Mouse (Mus musculus) neural tube, embryonic 14.5 days (tissue): ENCODE results near the gene Polr3g. TPM values are rescaled to one million over a fixed set of nuclear protein-coding genes. Genes with fewer than 3 reads are reported as not detected.

Experiments used
- ATAC-seq: fragments of 200-750 bp; cut with Nextera tagmentation; 2 replicates; pipeline ENCODE4 v1.8.0; 2017; ENCODE audit warnings: low read depth, mild to moderate bottlenecking, moderate TSS enrichment, moderate library complexity
- H3K27ac ChIP-seq: fragments of 300-500 bp; sonication (generic); 2 replicates; pipeline ENCODE4 v1.5.1; 2014; ENCODE audit warnings: low read depth, mild to moderate bottlenecking, control low read depth, low read length, moderate library complexity, mixed read lengths
- H3K27me3 ChIP-seq: fragments of 300-500 bp; sonication (generic); 2 replicates; pipeline ENCODE4 v1.6.1; 2014; ENCODE audit warnings: low read length; ENCODE audit not compliant: control insufficient read depth, insufficient read depth
- H3K36me3 ChIP-seq: fragments of 300-500 bp; sonication (generic); 2 replicates; pipeline ENCODE4 v1.6.1; 2014; ENCODE audit warnings: low read length, mixed read lengths; ENCODE audit not compliant: control insufficient read depth, insufficient read depth
- H3K4me1 ChIP-seq: fragments of 300-500 bp; sonication (generic); 2 replicates; pipeline ENCODE4 v1.6.1; 2014; ENCODE audit warnings: low read length; ENCODE audit not compliant: control insufficient read depth, insufficient read depth
- H3K4me2 ChIP-seq: fragments of 300-500 bp; sonication (generic); 2 replicates; pipeline ENCODE4 v1.6.1; 2014; ENCODE audit warnings: mild to moderate bottlenecking, low read depth, low read length, control low read depth
- H3K4me3 ChIP-seq: fragments of 300-500 bp; sonication (generic); 2 replicates; pipeline ENCODE4 v1.5.1; 2014; ENCODE audit warnings: low read depth, low read length, control low read depth, mixed read lengths
- H3K9ac ChIP-seq: fragments of 300-500 bp; sonication (generic); replicated peaks from 2 replicates; pipeline ENCODE4 v1.6.1; 2014; ENCODE audit warnings: low read depth, mild to moderate bottlenecking, control low read depth, low read length, mixed read lengths
- H3K9me3 ChIP-seq: fragments of 300-500 bp; sonication (generic); 2 replicates; pipeline ENCODE4 v1.6.1; 2016; ENCODE audit warnings: low read length; ENCODE audit not compliant: control insufficient read depth
- WGBS: fragments of 180-500 bp; shearing (Covaris S2); extraction: QIAGEN DNeasy Blood & Tissue Kit; methylation state at CpG from one replicate; pipeline ENCODE4 v1.1.7; 2014; 5-methylcytosine and 5-hydroxymethylcytosine counted together
- polyA plus RNA-seq: library from polyadenylated mRNA; unstranded; fragments of >200 nt; fragmentation: Nextera tagmentation; extraction: Ambion mirVana; gene quantifications from 2 replicates; pipeline ENCODE4 v1.2.1, GENCODE M21; 2014

Polr3g gene
- 3.3 and 5.3 TPM in 2 replicates for polyA plus RNA-seq

- Histone ChIP-seq H3K9ac (peak within 1 kb of the TSS; percentile 76), H3K4me1 (peaks cover 11% of the 10 kb centered on the region; the same call in 1 of the 2 replicates), H3K27me3 (no peaks in the 10 kb centered on the region), H3K36me3 (no peaks in the 10 kb centered on the region), H3K4me3 (peak within 1 kb of the TSS; percentile 86), H3K27ac (peak within 1 kb of the TSS; percentile 82), H3K9me3 (no peaks in the 10 kb centered on the region), H3K4me2 (peak within 1 kb of the TSS; percentile 87)
- ATAC-seq = peak; percentile 97
- under 1% methylated on average over 61 of the region's 61 CpGs for WGBS
These were observed at the start of gene Polr3g, which contains the start of gene Mblac2 for GRCm38 (mm10) chr13:81710775-81711545. TSS of gene Polr3g (minus strand) at chr13:81711013. TSS of gene Mblac2 (plus strand) at chr13:81711341.

- Histone ChIP-seq H3K27me3 (no peaks in the 10 kb centered on the region), H3K9me3 (no peaks in the 10 kb centered on the region), H3K4me1 (no peaks in the 10 kb centered on the region), H3K27ac (no peak overlapping the region), H3K4me3 (no peak overlapping the region), H3K4me2 (no peak overlapping the region), H3K36me3 (no peaks in the 10 kb centered on the region), H3K9ac (no peak overlapping the region)
- WGBS = 36% methylated on average over 3 of the region's 3 CpGs
- ATAC-seq = peak; percentile 54; the same call in 1 of the 2 replicates
These were observed 49.6 kb upstream of the Polr3g start for GRCm38 (mm10) chr13:81760379-81760778.

- 77% methylated on average over 5 of the region's 5 CpGs for WGBS
- H3K36me3 ChIP-seq = no peaks in the 10 kb centered on the region
- ATAC-seq = no peak
- no peak overlapping the region for H3K9ac ChIP-seq
- no peak overlapping the region for H3K4me3 ChIP-seq
- no peaks in the 10 kb centered on the region for H3K9me3 ChIP-seq
- no peak overlapping the region for H3K4me2 ChIP-seq
- no peaks in the 10 kb centered on the region for H3K4me1 ChIP-seq
- H3K27me3 ChIP-seq = no peaks in the 10 kb centered on the region
- no peak overlapping the region for H3K27ac ChIP-seq
These were observed 46.3 kb upstream of the Polr3g start for GRCm38 (mm10) chr13:81757058-81757660.

GRCm38 (mm10) chr13:81755324-81755723 lies 44.5 kb upstream of the Polr3g start:
- no peak for ATAC-seq
- no peak overlapping the region for H3K4me3 ChIP-seq
- 94% methylated on average over 1 of the region's 1 CpGs for WGBS

GRCm38 (mm10) chr13:81754878-81755277 lies 44.1 kb upstream of the Polr3g start:
- H3K27me3 ChIP-seq = no peaks in the 10 kb centered on the region
- no peak overlapping the region for H3K4me2 ChIP-seq
- H3K27ac ChIP-seq = no peak overlapping the region
- no peak overlapping the region for H3K9ac ChIP-seq
- H3K36me3 ChIP-seq = no peaks in the 10 kb centered on the region
- no peak overlapping the region for H3K4me3 ChIP-seq
- no peak for ATAC-seq
- no peaks in the 10 kb centered on the region for H3K9me3 ChIP-seq
- no peaks in the 10 kb centered on the region for H3K4me1 ChIP-seq

More at GRCm38 (mm10) chr13:81755324-81755723, 44.5 kb upstream of the Polr3g start:
- Histone ChIP-seq H3K9me3 (no peaks in the 10 kb centered on the region), H3K36me3 (no peaks in the 10 kb centered on the region), H3K4me2 (no peak overlapping the region), H3K27me3 (no peaks in the 10 kb centered on the region), H3K9ac (no peak overlapping the region), H3K4me1 (no peaks in the 10 kb centered on the region), H3K27ac (no peak overlapping the region)

- Histone ChIP-seq H3K9ac (no peak overlapping the region), H3K27ac (no peak overlapping the region), H3K4me3 (no peak overlapping the region), H3K27me3 (no peaks in the 10 kb centered on the region), H3K9me3 (no peaks in the 10 kb centered on the region), H3K4me1 (no peaks in the 10 kb centered on the region), H3K36me3 (no peaks in the 10 kb centered on the region), H3K4me2 (no peak overlapping the region)
- no peak for ATAC-seq
- 50% methylated on average over 2 of the region's 2 CpGs for whole genome bisulfite sequencing
These were observed 33.2 kb upstream of the Polr3g start for GRCm38 (mm10) chr13:81744092-81744396.

- Histone ChIP-seq H3K4me1 (no peaks in the 10 kb centered on the region), H3K4me2 (no peak overlapping the region), H3K9me3 (no peaks in the 10 kb centered on the region), H3K4me3 (no peak overlapping the region), H3K36me3 (no peaks in the 10 kb centered on the region), H3K27ac (no peak overlapping the region), H3K27me3 (no peaks in the 10 kb centered on the region), H3K9ac (no peak overlapping the region)
- 47% methylated on average over 10 of the region's 10 CpGs for WGBS
- ATAC-seq = no peak
These were observed 32.7 kb upstream of the Polr3g start for GRCm38 (mm10) chr13:81743391-81744091.

- Histone ChIP-seq H3K36me3 (no peaks in the 10 kb centered on the region), H3K9me3 (no peaks in the 10 kb centered on the region), H3K4me3 (no peak overlapping the region), H3K27ac (no peak overlapping the region), H3K27me3 (no peaks in the 10 kb centered on the region), H3K4me1 (no peaks in the 10 kb centered on the region), H3K4me2 (no peak overlapping the region), H3K9ac (no peak overlapping the region)
- no peak for ATAC-seq
- WGBS = 54% methylated on average over 3 of the region's 3 CpGs
These were observed 30.1 kb upstream of the Polr3g start for GRCm38 (mm10) chr13:81740898-81741297.

GRCm38 (mm10) chr13:81736606-81737005 lies 25.8 kb upstream of the Polr3g start:
- H3K4me2 ChIP-seq = no peak overlapping the region
- H3K36me3 ChIP-seq = no peaks in the 10 kb centered on the region
- H3K9ac ChIP-seq = no peak overlapping the region
- no peaks in the 10 kb centered on the region for H3K9me3 ChIP-seq
- H3K4me3 ChIP-seq = no peak overlapping the region
- no peak for ATAC-seq
- H3K27ac ChIP-seq = no peak overlapping the region
- H3K4me1 ChIP-seq = no peaks in the 10 kb centered on the region
- 91% methylated on average over 5 of the region's 5 CpGs for WGBS
- H3K27me3 ChIP-seq = no peaks in the 10 kb centered on the region
